18 mouse cellular contexts compared by ENCODE assay signal in the genomic region with DNA sequence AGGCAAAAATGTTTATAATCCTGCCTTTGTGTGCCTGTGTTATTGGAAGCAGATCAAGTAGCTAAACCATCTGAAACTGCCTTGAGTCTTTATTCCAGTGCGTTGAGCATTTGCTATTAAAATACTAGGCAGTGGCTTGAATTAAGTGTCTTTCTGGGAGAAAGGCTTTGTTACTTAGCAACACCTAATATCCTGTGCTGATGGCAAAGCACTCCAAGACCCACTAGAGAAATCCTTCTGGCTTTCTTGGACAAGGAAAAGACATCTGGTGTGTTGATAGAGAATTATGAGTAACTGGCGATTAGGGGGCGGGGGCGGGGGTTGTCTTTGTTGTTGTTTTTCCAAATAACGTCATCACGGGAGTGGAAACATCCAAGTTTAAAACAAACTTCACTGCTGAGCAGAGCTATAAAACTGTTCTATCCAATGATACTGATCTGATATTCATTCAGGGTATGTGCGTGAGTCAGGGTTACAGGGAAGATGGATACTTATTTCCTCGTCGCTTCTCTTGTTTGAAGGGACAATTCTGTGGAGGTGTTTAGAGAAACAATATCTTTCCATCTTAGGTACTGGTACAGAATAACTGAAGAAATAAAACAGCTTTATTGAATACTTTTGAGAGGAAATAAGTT.
A peak's percentile ranks its signal among the peaks of the same experiment; 100 is the strongest.
DNase-seq lines count a peak whose midpoint lies in the region; ATAC-seq and TF ChIP-seq lines count a peak whose summit lies in the region.
"Had no signal": no experiment of that assay in that cellular context is flagged by ENCODE, and none has a peak within 500 bp of the region (broad histone marks: within the 10 kb centered on the region; RNA-seq: fewer than 3 reads in every experiment).

No protein-coding gene starts in this region.

- no peaks in the 10 kb centered on the region for H3K9me3 ChIP-seq in hindbrain, embryonic 15.5 days
- H3K9me3 ChIP-seq in hindbrain, embryonic 11.5 days (ENCODE audit: control insufficient read depth, low read length) = no peaks in the 10 kb centered on the region
- H3K9me3 ChIP-seq in hindbrain, embryonic 16.5 days (ENCODE audit: control insufficient read depth, low read length) = no peaks in the 10 kb centered on the region
- H3K9me3 ChIP-seq in midbrain, postnatal 0 days (ENCODE audit: low read length) = no peaks in the 10 kb centered on the region

- no peak overlapping the region for H3K9ac ChIP-seq in hindbrain, embryonic 15.5 days
- no peak overlapping the region for H3K9ac ChIP-seq in hindbrain, embryonic 11.5 days (ENCODE audit: low read depth, low read length)
- H3K9ac ChIP-seq in hindbrain, embryonic 16.5 days (ENCODE audit: low read depth, low read length) = no peak overlapping the region
- no peak overlapping the region for H3K9ac ChIP-seq in midbrain, postnatal 0 days (replicated peaks; ENCODE audit: low read length, poor library complexity, severe bottlenecking)

- H3K27ac ChIP-seq in hindbrain, embryonic 15.5 days (replicated peaks) = peak overlapping the region; percentile 71
- H3K27ac ChIP-seq in hindbrain, embryonic 11.5 days (ENCODE audit: low read depth, low read length) = no peak overlapping the region
- H3K27ac ChIP-seq in hindbrain, embryonic 16.5 days (ENCODE audit: low read depth, low read length) = peak overlapping the region; percentile 25; the same call in 1 of the 2 replicates
- H3K27ac ChIP-seq in midbrain, postnatal 0 days (ENCODE audit: low read depth, low read length) = no peak overlapping the region
- H3K27ac ChIP-seq: stomach, postnatal 0 days had no signal

- no peak for DNase-seq in hindbrain, embryonic 11.5 days (ENCODE audit: low spot score)
- peak; percentile 45 for DNase-seq in brain, embryonic 18.5 days (ENCODE audit: low read depth, low spot score)
- peak; percentile 78 for DNase-seq in midbrain, postnatal 0 days (ENCODE audit: low spot score)
- DNase-seq in urinary bladder, postnatal 4 days (ENCODE audit: low spot score in 2 of 2) = no peak
- no peak for DNase-seq in thymus, postnatal 14 days
- DNase-seq in kidney, adult 9 months = no peak
- DNase-seq: B cell, adult 2 months; gastrocnemius, postnatal 10 days; kidney, postnatal 10 days; left cerebral cortex, postnatal 4 days; lung, adult 2 months; thymus, postnatal 4 days had no signal

- no peaks in the 10 kb centered on the region for H3K36me3 ChIP-seq in hindbrain, embryonic 15.5 days
- no peaks in the 10 kb centered on the region for H3K36me3 ChIP-seq in hindbrain, embryonic 11.5 days (ENCODE audit: control insufficient read depth, insufficient read depth, low read length)
- no peaks in the 10 kb centered on the region for H3K36me3 ChIP-seq in hindbrain, embryonic 16.5 days (ENCODE audit: control insufficient read depth, insufficient read depth, low read length)
- H3K36me3 ChIP-seq in midbrain, postnatal 0 days (ENCODE audit: insufficient read depth, low read length) = no peaks in the 10 kb centered on the region
- H3K36me3 ChIP-seq: G1E had no signal

- no peak overlapping the region for H3K4me2 ChIP-seq in hindbrain, embryonic 15.5 days
- no peak overlapping the region for H3K4me2 ChIP-seq in hindbrain, embryonic 11.5 days (replicated peaks; ENCODE audit: low read depth, low read length)
- H3K4me2 ChIP-seq in hindbrain, embryonic 16.5 days (ENCODE audit: low read length) = no peak overlapping the region
- no peak overlapping the region for H3K4me2 ChIP-seq in midbrain, postnatal 0 days (ENCODE audit: low read depth, low read length, poor library complexity, severe bottlenecking)
- H3K4me2 ChIP-seq: heart, embryonic 11.5 days had no signal

- WGBS in hindbrain, embryonic 15.5 days = 60% methylated on average over 9 of the region's 9 CpGs
- WGBS in hindbrain, embryonic 11.5 days = 87% methylated on average over 9 of the region's 9 CpGs
- 56% methylated on average over 9 of the region's 9 CpGs for WGBS in hindbrain, embryonic 16.5 days
- 51% methylated on average over 9 of the region's 9 CpGs for WGBS in midbrain, postnatal 0 days

- no peaks in the 10 kb centered on the region for H3K27me3 ChIP-seq in hindbrain, embryonic 15.5 days
- no peaks in the 10 kb centered on the region for H3K27me3 ChIP-seq in hindbrain, embryonic 11.5 days (ENCODE audit: control insufficient read depth, insufficient read depth, low read length)
- H3K27me3 ChIP-seq in hindbrain, embryonic 16.5 days (replicated peaks; ENCODE audit: control insufficient read depth, insufficient read depth, low read length) = no peaks in the 10 kb centered on the region
- no peaks in the 10 kb centered on the region for H3K27me3 ChIP-seq in midbrain, postnatal 0 days (ENCODE audit: insufficient read depth, low read length)

- H3K4me3 ChIP-seq in hindbrain, embryonic 15.5 days = no peak overlapping the region
- no peak overlapping the region for H3K4me3 ChIP-seq in hindbrain, embryonic 11.5 days (ENCODE audit: low read depth, low read length)
- H3K4me3 ChIP-seq in hindbrain, embryonic 16.5 days (ENCODE audit: low read length) = no peak overlapping the region
- H3K4me3 ChIP-seq in midbrain, postnatal 0 days (ENCODE audit: low read depth, low read length) = no peak overlapping the region

- H3K4me1 ChIP-seq in hindbrain, embryonic 15.5 days (replicated peaks) = peaks cover 21% of the 10 kb centered on the region
- no peaks in the 10 kb centered on the region for H3K4me1 ChIP-seq in hindbrain, embryonic 11.5 days (replicated peaks; ENCODE audit: control insufficient read depth, insufficient read depth, low read length)
- peaks cover 10% of the 10 kb centered on the region for H3K4me1 ChIP-seq in hindbrain, embryonic 16.5 days (ENCODE audit: control insufficient read depth, insufficient read depth, low read depth, low read length)
- H3K4me1 ChIP-seq in midbrain, postnatal 0 days (ENCODE audit: insufficient read depth, low read length) = no peaks in the 10 kb centered on the region

- peak; percentile 76; the same call in 1 of the 2 replicates for ATAC-seq in hindbrain, embryonic 15.5 days (ENCODE audit: low FRiP score, low read depth)
- ATAC-seq in hindbrain, embryonic 11.5 days (ENCODE audit: low FRiP score) = no peak
- ATAC-seq in hindbrain, embryonic 16.5 days = peak; percentile 74
- ATAC-seq in midbrain, postnatal 0 days (ENCODE audit: low FRiP score) = peak; percentile 65
- ATAC-seq: activated CD4-positive, CD25-positive, alpha-beta regulatory T cell, adult 4 months had no signal

- no peak for TF ChIP-seq CTCF in midbrain, postnatal 0 days (IDR thresholded peaks at IDR 0.05)

Comparison
In these comparisons a context has a peak if more than half of its experiments do, and no peak if none do; other contexts are left out.
1. H3K27ac ChIP-seq: peak in hindbrain, embryonic 15.5 days (single experiment) and hindbrain, embryonic 16.5 days (single experiment); none in hindbrain, embryonic 11.5 days (single experiment) and midbrain, postnatal 0 days (single experiment).
2. DNase-seq: peak in brain, embryonic 18.5 days (single experiment) and midbrain, postnatal 0 days (single experiment); none in hindbrain, embryonic 11.5 days (single experiment), urinary bladder, postnatal 4 days (0 of 2), thymus, postnatal 14 days (single experiment) and kidney, adult 9 months (single experiment).